Mouse (Mus musculus) spleen, adult 2 months (tissue): ENCODE results near the gene Pitpnm2. TPM values are rescaled to one million over a fixed set of nuclear protein-coding genes. Genes with fewer than 3 reads are reported as not detected.

Experiments
- DNase-seq, 2 experiments: peaks; one replicate each; pipeline versions ENCODE4 v3.0.0 to v3.0.0-alpha.2; 2012 to 2021; ENCODE audit warnings: low spot score in 2 of 2, low read depth in 1 of 2
- H3K27ac ChIP-seq: fragments of 200-500 bp; 2 replicates; pipeline ENCODE4 v1.5.1; 2012; ENCODE audit warnings: low read length, inconsistent platforms; ENCODE audit not compliant: insufficient read depth
- H3K27me3 ChIP-seq: fragments of 200-500 bp; 2 replicates; pipeline ENCODE4 v1.6.1; 2012; ENCODE audit warnings: mild to moderate bottlenecking, moderate library complexity, low read length, inconsistent platforms; ENCODE audit not compliant: control insufficient read depth, insufficient read depth
- H3K36me3 ChIP-seq: fragments of 200-500 bp; 2 replicates; pipeline ENCODE4 v1.6.1; 2012; ENCODE audit warnings: mild to moderate bottlenecking, low read length, inconsistent platforms; ENCODE audit not compliant: control insufficient read depth, insufficient read depth
- H3K4me1 ChIP-seq: fragments of 200-500 bp; 2 replicates; pipeline ENCODE4 v1.6.1; 2011; ENCODE audit warnings: inconsistent platforms; ENCODE audit not compliant: control insufficient read depth, insufficient read depth, insufficient read length
- H3K4me3 ChIP-seq: fragments of 200-500 bp; 2 replicates; pipeline ENCODE4 v1.5.1; 2011; ENCODE audit warnings: mild to moderate bottlenecking, inconsistent platforms; ENCODE audit not compliant: insufficient read depth, insufficient read length; ENCODE audit errors: extremely low read depth
- CTCF ChIP-seq: fragments of 200-500 bp; IDR thresholded peaks from 2 replicates; pipeline ENCODE4 v1.5.1; 2011; ENCODE audit warnings: mild to moderate bottlenecking, inconsistent platforms; ENCODE audit not compliant: insufficient read depth, insufficient read length, insufficient replicate concordance; ENCODE audit errors: extremely low read depth
- POLR2A ChIP-seq: fragments of 200-500 bp; IDR thresholded peaks from 2 replicates; pipeline ENCODE4 v1.6.1; 2011; ENCODE audit warnings: low read depth, low read length, inconsistent platforms
- WGBS: fragments of 180-500 bp; shearing (Covaris S2); methylation state at CpG from one replicate; pipeline ENCODE4 v1.1.7; 2018; 5-methylcytosine and 5-hydroxymethylcytosine counted together
- polyA plus RNA-seq: library from polyadenylated mRNA; depleted of rRNA; stranded (reverse); fragments of >200 nt; gene quantifications from 2 replicates; pipeline ENCODE4 v1.2.3, GENCODE M21; 2012

Gene Pitpnm2
- polyA plus RNA-seq, 1 experiment: 65.8 TPM

- no peak for DNase-seq
- H3K4me3 ChIP-seq: no peak overlapping the region
- H3K27me3 ChIP-seq: no peaks in the 10 kb centered on the region
- TF ChIP-seq POLR2A (no peak), CTCF (no peak)
- H3K4me1 ChIP-seq: 0 out of 2 replicates have a peak, but pooled peaks cover under 1% of the 10 kb centered on the region
- whole genome bisulfite sequencing: 93% methylated on average over 23 of the region's 23 CpGs
- H3K27ac ChIP-seq: no peak overlapping the region
- H3K36me3 ChIP-seq: no peaks in the 10 kb centered on the region
Observed at GRCm38 (mm10) chr5:124089868-124090267, 159.7 kb downstream of the Pitpnm2 start.

GRCm38 (mm10) chr5:124086876-124087275 lies 162.7 kb downstream of the Pitpnm2 start:
- Histone ChIP-seq H3K4me1 (no peaks in the 10 kb centered on the region; the same call in 1 of the 2 replicates), H3K36me3 (no peaks in the 10 kb centered on the region), H3K27ac (no peak overlapping the region), H3K4me3 (no peak overlapping the region), H3K27me3 (no peaks in the 10 kb centered on the region)
- DNase-seq: no peak
- TF ChIP-seq POLR2A: no peak
- WGBS: 81% methylated on average over 4 of the region's 4 CpGs

- H3K27ac ChIP-seq: no peak overlapping the region
- peaks cover under 1% of the 10 kb centered on the region; the same call in 1 of the 2 replicates for H3K4me1 ChIP-seq
- no peaks in the 10 kb centered on the region for H3K27me3 ChIP-seq
- WGBS: 75% methylated on average over 3 of the region's 3 CpGs
- H3K36me3 ChIP-seq: no peaks in the 10 kb centered on the region
- no peak for DNase-seq
- no peak overlapping the region for H3K4me3 ChIP-seq
- no peak for TF ChIP-seq CTCF
- TF ChIP-seq POLR2A: no peak
Observed at GRCm38 (mm10) chr5:124085513-124085912, 164.0 kb downstream of the Pitpnm2 start.

GRCm38 (mm10) chr5:124084588-124085173 lies 164.9 kb downstream of the Pitpnm2 start:
- Histone ChIP-seq H3K27ac (no peak overlapping the region), H3K36me3 (no peaks in the 10 kb centered on the region), H3K4me3 (no peak overlapping the region), H3K4me1 (peaks cover 9% of the 10 kb centered on the region; the same call in 1 of the 2 replicates), H3K27me3 (no peaks in the 10 kb centered on the region)
- TF ChIP-seq CTCF: peak; percentile 99
- TF ChIP-seq POLR2A: no peak
- peak; percentile 72 to 88 for DNase-seq
- 37% methylated on average over 11 of the region's 11 CpGs for WGBS

GRCm38 (mm10) chr5:124083850-124084587 lies 165.5 kb downstream of the Pitpnm2 start:
- H3K4me1 ChIP-seq: peaks cover 11% of the 10 kb centered on the region; the same call in 1 of the 2 replicates
- H3K27me3 ChIP-seq: no peaks in the 10 kb centered on the region
- 77% methylated on average over 14 of the region's 14 CpGs for WGBS
- no peak for TF ChIP-seq POLR2A
- peak; percentile 2; the same call in 1 of the 2 replicates for TF ChIP-seq CTCF
- no peak overlapping the region for H3K4me3 ChIP-seq
- no peak for DNase-seq
- H3K36me3 ChIP-seq: no peaks in the 10 kb centered on the region
- no peak overlapping the region for H3K27ac ChIP-seq

GRCm38 (mm10) chr5:124082941-124083688 lies 166.4 kb downstream of the Pitpnm2 start:
- no peaks in the 10 kb centered on the region for H3K36me3 ChIP-seq
- H3K4me3 ChIP-seq: no peak overlapping the region
- DNase-seq: no peak

More at GRCm38 (mm10) chr5:124082941-124083688, 166.4 kb downstream of the Pitpnm2 start:
- 71% methylated on average over 17 of the region's 17 CpGs for WGBS
- peak overlapping the region; percentile 32; the same call in 1 of the 2 replicates for H3K27ac ChIP-seq
- no peaks in the 10 kb centered on the region for H3K27me3 ChIP-seq
- no peak for TF ChIP-seq CTCF
- no peak for TF ChIP-seq POLR2A
- H3K4me1 ChIP-seq: peaks cover 11% of the 10 kb centered on the region; the same call in 1 of the 2 replicates
